Mouse (Mus musculus): Measurements from ENCODE around the gene Sec31a. TPM values are rescaled to one million over a fixed set of nuclear protein-coding genes. Genes with fewer than 3 reads are reported as not detected.

The Sec31a gene
- total and polyA plus RNA-seq, 3 experiments: 61.2 to 165 TPM; not detected in 1

DNA sequence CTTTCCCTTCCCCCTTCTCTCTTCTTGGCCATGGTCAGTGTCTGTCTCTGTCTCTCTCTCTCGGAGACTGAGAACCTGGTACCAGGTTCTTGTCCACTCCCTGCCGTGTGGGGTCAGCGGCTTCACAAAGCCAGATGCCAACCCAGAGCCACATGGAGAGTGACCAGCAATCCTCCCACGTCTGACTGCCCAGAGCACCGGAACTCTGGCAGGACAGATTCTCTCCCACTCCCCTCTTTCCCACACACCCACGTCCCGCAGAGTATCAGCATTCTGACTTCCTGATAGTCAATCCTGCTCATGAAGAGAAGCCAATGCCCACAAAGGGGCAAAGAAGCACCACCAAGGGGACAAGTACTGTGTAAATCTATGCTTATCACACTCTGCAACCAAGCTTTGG lies 7.6 kb upstream of the Sec31a start (continued):
- no peak for TF ChIP-seq MEF2A (IDR thresholded peaks at IDR 0.05; ENCODE audit: extremely low read depth, insufficient replicate concordance, low read depth, low read length, poor library complexity, severe bottlenecking)

DNA sequence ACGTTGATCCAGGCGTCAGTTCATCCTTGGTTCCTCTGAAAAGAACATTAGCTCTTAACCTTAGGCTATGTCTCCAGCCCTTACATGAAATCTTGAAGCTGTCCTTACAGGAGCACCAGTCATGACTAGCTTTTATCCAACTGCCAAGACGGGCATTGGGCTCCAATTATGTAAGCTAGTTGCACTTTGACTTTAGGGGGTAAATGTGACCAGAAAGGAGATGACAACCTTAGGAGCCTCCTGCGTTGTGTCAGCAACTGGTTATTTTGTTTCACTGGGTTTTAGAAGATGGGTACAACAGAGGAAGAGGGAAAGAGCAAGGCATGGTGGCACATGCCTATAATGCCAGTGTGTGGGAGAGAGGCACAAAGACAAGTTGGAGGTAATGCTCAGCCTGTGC lies 2.8 kb upstream of the Sec31a start:
- peak; percentile 34 for DNase-seq (ENCODE audit: low read depth, low spot score)
- no peak overlapping the region for H3K9ac ChIP-seq (ENCODE audit: control insufficient read depth, low read depth, low read length, poor library complexity, severe bottlenecking)
- TF ChIP-seq MAX (IDR thresholded peaks at IDR 0.05; ENCODE audit: low read length): no peak
- peaks cover 18% of the 10 kb centered on the region for H3K79me2 ChIP-seq (ENCODE audit: control insufficient read depth, insufficient read depth, low read length, poor library complexity)
- H3K36me3 ChIP-seq (ENCODE audit: control insufficient read depth in 1 of 2, insufficient read depth in 2 of 2, low read length in 2 of 2): peaks cover 5 to 19% of the 10 kb centered on the region in 2 experiments
- H3K4me1 ChIP-seq (ENCODE audit: control insufficient read depth in 1 of 2, insufficient read depth in 2 of 2, low read length in 2 of 2): peaks cover 0 to 8% of the 10 kb centered on the region in 2 experiments; a peak in 2 of 4 replicates
- H3K27ac ChIP-seq (ENCODE audit: control insufficient read depth, low read depth, low read length): no peak overlapping the region
- no peaks in the 10 kb centered on the region for H3K9me3 ChIP-seq (replicated peaks; ENCODE audit: insufficient read depth, low read length)
- H3K4me3 ChIP-seq (ENCODE audit: control insufficient read depth in 1 of 2, insufficient read depth in 1 of 2, low read depth in 2 of 2, low read length in 2 of 2): no peak overlapping the region
- H3K27me3 ChIP-seq (ENCODE audit: control insufficient read depth in 1 of 2, insufficient read depth in 2 of 2, low read length in 2 of 2): no peaks in the 10 kb centered on the region

DNA sequence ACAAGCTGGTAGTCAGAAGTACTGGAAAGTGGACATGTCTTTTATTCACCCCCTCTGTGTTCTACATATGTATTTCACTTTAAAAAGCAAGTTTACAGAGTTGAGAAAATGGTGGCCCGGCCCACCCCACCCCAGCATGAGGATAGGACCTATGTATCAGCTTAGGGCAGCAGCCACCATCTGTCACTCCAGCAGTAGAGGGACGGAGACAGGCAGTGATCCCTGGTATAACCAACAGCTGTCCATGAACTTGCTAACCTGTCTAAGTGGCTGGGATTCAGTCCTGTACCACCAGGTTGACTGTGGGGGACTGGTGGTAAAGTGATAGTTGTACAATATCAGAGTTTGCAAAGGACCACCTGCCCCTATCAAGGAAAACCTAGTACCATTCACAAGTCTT lies 2.0 kb upstream of the Sec31a start:
- H3K36me3 ChIP-seq (ENCODE audit: control insufficient read depth in 1 of 2, insufficient read depth in 2 of 2, low read length in 2 of 2): peaks cover 4 to 23% of the 10 kb centered on the region in 2 experiments

DNA sequence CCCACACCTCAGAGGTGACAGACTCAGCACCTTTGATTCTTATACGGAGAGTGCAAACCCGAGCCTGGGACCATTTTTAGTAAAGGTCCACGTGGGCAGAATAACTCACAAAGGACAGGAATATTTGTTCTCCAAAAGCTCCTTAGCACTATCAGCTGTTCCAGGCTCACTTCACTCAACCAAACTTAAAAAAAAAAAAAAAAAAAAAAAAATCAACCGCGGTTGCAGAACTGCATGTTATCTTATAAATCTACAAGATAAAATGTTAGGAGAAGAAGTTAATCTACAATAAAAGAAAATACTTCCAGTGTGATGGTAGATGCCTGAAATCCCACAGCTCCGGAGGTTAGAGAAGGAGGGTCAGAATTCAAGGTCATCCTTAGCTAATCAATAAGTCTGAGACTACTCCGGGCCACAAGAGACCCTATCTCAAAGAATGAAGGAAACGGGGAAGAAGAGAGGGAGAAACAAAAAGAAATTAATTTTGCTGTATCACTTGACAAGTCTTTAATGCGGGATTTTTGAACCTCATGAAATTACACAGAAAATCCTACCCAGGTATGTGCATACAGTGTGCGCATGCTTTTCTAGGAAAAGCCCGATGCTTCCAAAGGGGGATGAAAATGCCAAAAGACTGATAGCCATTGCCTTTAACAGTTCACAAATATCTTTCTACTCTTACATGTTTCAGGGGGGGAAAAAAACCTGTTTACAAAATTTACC lies 1.4 kb downstream of the Sec31a start:
- TF ChIP-seq ETS1 (IDR thresholded peaks at IDR 0.05; ENCODE audit: low read depth, low read length) (peak; percentile 53), EP300 (IDR thresholded peaks at IDR 0.05; ENCODE audit: low read depth in 1 of 2, low read length in 2 of 2) (peak in 1 of 2 experiments; percentile 41; a peak in 2 of 4 replicates), SIN3A (IDR thresholded peaks at IDR 0.05; ENCODE audit: low read length) (peak; percentile 45), ZKSCAN1 (IDR thresholded peaks at IDR 0.05; ENCODE audit: low read depth, low read length) (no peak), RAD21 (IDR thresholded peaks at IDR 0.05; ENCODE audit: low read depth, low read length) (no peak), TCF12 (IDR thresholded peaks at IDR 0.05; ENCODE audit: low read depth, low read length) (peak; percentile 36; the same call in 1 of the 2 replicates), MAX (IDR thresholded peaks at IDR 0.05; ENCODE audit: low read length) (no peak), GATA1 (IDR thresholded peaks at IDR 0.05; ENCODE audit: low read depth, low read length) (peak; percentile 53; the same call in 1 of the 2 replicates), ZNF384 (IDR thresholded peaks at IDR 0.05; ENCODE audit: low read depth, low read length) (peak; percentile 97), NELFE (IDR thresholded peaks at IDR 0.05; ENCODE audit: low read depth, low read length) (no peak), TBP (IDR thresholded peaks at IDR 0.05; ENCODE audit: low read depth, low read length) (no peak), MXI1 (IDR thresholded peaks at IDR 0.05; ENCODE audit: low read depth, low read length) (peak; percentile 51; the same call in 1 of the 2 replicates), POLR2AphosphoS5 (IDR thresholded peaks at IDR 0.05; ENCODE audit: borderline replicate concordance, low read depth, low read length) (no peak)
- peak overlapping the region; percentile 45 to 96 for H3K4me3 ChIP-seq (ENCODE audit: control insufficient read depth in 1 of 2, insufficient read depth in 1 of 2, low read depth in 2 of 2, low read length in 2 of 2)
- peaks cover 0 to 23% of the 10 kb centered on the region in 2 experiments; a peak in 3 of 4 replicates for H3K36me3 ChIP-seq (ENCODE audit: control insufficient read depth in 1 of 2, insufficient read depth in 2 of 2, low read length in 2 of 2)
- peaks cover 0 to 13% of the 10 kb centered on the region in 2 experiments; a peak in 2 of 4 replicates for H3K4me1 ChIP-seq (ENCODE audit: control insufficient read depth in 1 of 2, insufficient read depth in 2 of 2, low read length in 2 of 2)
- H3K9me3 ChIP-seq (replicated peaks; ENCODE audit: insufficient read depth, low read length): no peaks in the 10 kb centered on the region
- H3K9ac ChIP-seq (ENCODE audit: control insufficient read depth, low read depth, low read length, poor library complexity, severe bottlenecking): peak overlapping the region; percentile 41
- peaks cover 27% of the 10 kb centered on the region for H3K79me2 ChIP-seq (ENCODE audit: control insufficient read depth, insufficient read depth, low read length, poor library complexity)
- no peaks in the 10 kb centered on the region for H3K27me3 ChIP-seq (ENCODE audit: control insufficient read depth in 1 of 2, insufficient read depth in 2 of 2, low read length in 2 of 2)
- H3K27ac ChIP-seq (ENCODE audit: control insufficient read depth, low read depth, low read length): no peak overlapping the region
- peak; percentile 15 for DNase-seq (ENCODE audit: low read depth, low spot score)

More for the DNA sequence above, 2.0 kb upstream of the Sec31a start:
- Histone ChIP-seq H3K27ac (ENCODE audit: control insufficient read depth, low read depth, low read length) (no peak overlapping the region), H3K4me3 (ENCODE audit: control insufficient read depth in 1 of 2, insufficient read depth in 1 of 2, low read depth in 2 of 2, low read length in 2 of 2) (no peak overlapping the region), H3K9me3 (replicated peaks; ENCODE audit: insufficient read depth, low read length) (no peaks in the 10 kb centered on the region), H3K27me3 (ENCODE audit: control insufficient read depth in 1 of 2, insufficient read depth in 2 of 2, low read length in 2 of 2) (no peaks in the 10 kb centered on the region), H3K4me1 (ENCODE audit: control insufficient read depth in 1 of 2, insufficient read depth in 2 of 2, low read length in 2 of 2) (peaks cover 0 to 10% of the 10 kb centered on the region in 2 experiments; a peak in 2 of 4 replicates), H3K79me2 (ENCODE audit: control insufficient read depth, insufficient read depth, low read length, poor library complexity) (peaks cover 21% of the 10 kb centered on the region), H3K9ac (ENCODE audit: control insufficient read depth, low read depth, low read length, poor library complexity, severe bottlenecking) (no peak overlapping the region)
- DNase-seq (ENCODE audit: low read depth, low spot score): peak; percentile 25
- TF ChIP-seq POLR2A (IDR thresholded peaks at IDR 0.05; ENCODE audit: control insufficient read depth in 1 of 2, insufficient read depth in 1 of 2, low read depth in 1 of 2, low read length in 2 of 2, poor library complexity in 1 of 2) (no peak), MAFK (IDR thresholded peaks at IDR 0.05; ENCODE audit: borderline replicate concordance, low read depth, low read length) (no peak), GATA1 (IDR thresholded peaks at IDR 0.05; ENCODE audit: low read depth, low read length) (no peak), BHLHE40 (IDR thresholded peaks at IDR 0.05; ENCODE audit: borderline replicate concordance, low read depth, low read length) (no peak), RCOR1 (IDR thresholded peaks at IDR 0.05; ENCODE audit: low read depth, low read length) (no peak), ZNF384 (IDR thresholded peaks at IDR 0.05; ENCODE audit: low read depth, low read length) (no peak), USF1 (IDR thresholded peaks at IDR 0.05; ENCODE audit: low read depth, low read length) (no peak), MAX (IDR thresholded peaks at IDR 0.05; ENCODE audit: low read length) (no peak), ELF1 (IDR thresholded peaks at IDR 0.05; ENCODE audit: low read depth, low read length) (no peak), POLR2AphosphoS2 (IDR thresholded peaks at IDR 0.05; ENCODE audit: low read length) (no peak), KAT2A (conservative IDR thresholded peaks at IDR 0.05; ENCODE audit: low read depth, low read length) (no peak), MEF2A (IDR thresholded peaks at IDR 0.05; ENCODE audit: extremely low read depth, insufficient replicate concordance, low read depth, low read length, poor library complexity, severe bottlenecking) (no peak), MAZ (IDR thresholded peaks at IDR 0.05; ENCODE audit: low read depth, low read length) (no peak), NRF1 (IDR thresholded peaks at IDR 0.05; ENCODE audit: insufficient read depth, low read depth, low read length, poor library complexity, severe bottlenecking) (no peak), CHD2 (IDR thresholded peaks at IDR 0.05; ENCODE audit: low read length) (no peak), ZKSCAN1 (IDR thresholded peaks at IDR 0.05; ENCODE audit: low read depth, low read length) (no peak)
